Comparison of ENCODE assay signal across 8 mouse cellular contexts in the genomic region with DNA sequence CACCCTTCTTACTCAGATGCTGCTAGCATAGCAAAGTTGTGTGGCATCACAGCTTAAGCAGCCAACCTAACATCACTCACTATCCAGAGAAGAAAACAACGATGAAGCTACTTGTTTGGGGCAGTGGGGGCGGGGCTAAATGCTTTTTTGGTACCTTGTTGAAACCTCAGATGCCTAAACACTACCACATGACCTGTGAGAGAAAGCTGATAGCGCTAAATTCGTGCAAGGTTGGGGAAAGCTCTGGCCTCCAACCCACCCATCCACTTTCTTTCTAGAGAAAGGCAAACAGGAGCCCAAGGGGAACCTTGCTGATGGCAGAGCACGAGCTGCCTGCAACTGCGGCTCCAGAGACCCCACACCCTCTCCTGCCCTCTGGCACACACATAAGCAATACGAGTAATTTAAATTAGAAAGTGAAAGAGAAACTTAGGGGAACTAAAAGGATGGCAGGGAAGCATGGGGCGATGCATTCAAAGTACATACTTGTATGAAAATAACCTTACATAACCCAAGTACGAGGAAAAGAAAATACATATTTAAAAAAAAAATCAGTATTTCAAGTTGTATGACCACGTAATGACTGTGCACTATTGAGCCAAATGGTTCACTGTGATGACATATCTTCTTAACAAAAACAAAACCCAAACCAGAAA. TPM values are rescaled to one million over a fixed set of nuclear protein-coding genes. Genes with fewer than 3 reads are reported as not detected.
DNase-seq lines count a peak whose midpoint lies in the region; ATAC-seq and TF ChIP-seq lines count a peak whose summit lies in the region.

No protein-coding gene starts in this region.

- no peak for DNase-seq in lung, adult 2 months
- DNase-seq in lung, postnatal 10 days = no peak
- DNase-seq in frontal cortex, adult 2 months (ENCODE audit: extremely low spot score in 1 of 2, low spot score in 1 of 2) = no peak
- no peak for DNase-seq in right cerebral cortex, adult 2 months (ENCODE audit: low spot score in 2 of 2)
- DNase-seq in frontal cortex, postnatal 36 days (ENCODE audit: low spot score in 2 of 2) = no peak

- H3K27ac ChIP-seq in embryonic facial prominence, embryonic 13.5 days = peak overlapping the region; percentile 68
- no peak overlapping the region for H3K27ac ChIP-seq in intestine, embryonic 16.5 days (ENCODE audit: low read length)

- H3K9ac ChIP-seq in embryonic facial prominence, embryonic 13.5 days = no peak overlapping the region
- peak overlapping the region; percentile 4; the same call in 1 of the 2 replicates for H3K9ac ChIP-seq in intestine, embryonic 16.5 days (ENCODE audit: low read depth, low read length)

- H3K4me1 ChIP-seq in lung, adult 2 months (ENCODE audit: control insufficient read depth, insufficient read depth, low read length) = peaks cover 14% of the 10 kb centered on the region
- peaks cover 38% of the 10 kb centered on the region for H3K4me1 ChIP-seq in embryonic facial prominence, embryonic 13.5 days
- H3K4me1 ChIP-seq in intestine, embryonic 16.5 days (ENCODE audit: control insufficient read depth, insufficient read depth, low read length) = peaks cover 20% of the 10 kb centered on the region

- peaks cover 17% of the 10 kb centered on the region for H3K36me3 ChIP-seq in embryonic facial prominence, embryonic 13.5 days
- H3K36me3 ChIP-seq in intestine, embryonic 16.5 days (ENCODE audit: control insufficient read depth, insufficient read depth, low read length) = peaks cover 4% of the 10 kb centered on the region; the same call in 1 of the 2 replicates

- H3K9me3 ChIP-seq in embryonic facial prominence, embryonic 13.5 days = no peaks in the 10 kb centered on the region
- no peaks in the 10 kb centered on the region for H3K9me3 ChIP-seq in intestine, embryonic 16.5 days (ENCODE audit: control insufficient read depth, low read length)

- no peak for TF ChIP-seq CTCF in lung, adult 2 months (IDR thresholded peaks at IDR 0.05; ENCODE audit: insufficient read depth, low read length)

- H3K4me2 ChIP-seq in embryonic facial prominence, embryonic 13.5 days = peak overlapping the region; percentile 44
- peak overlapping the region; percentile 21; the same call in 1 of the 2 replicates for H3K4me2 ChIP-seq in intestine, embryonic 16.5 days (ENCODE audit: low read depth, low read length)

- H3K4me3 ChIP-seq in lung, adult 2 months (replicated peaks; ENCODE audit: extremely low read depth, low read depth, low read length) = peak overlapping the region; percentile 57
- H3K4me3 ChIP-seq in embryonic facial prominence, embryonic 13.5 days = 0 out of 2 replicates have a peak overlapping the region, but pooled peaks have one; percentile 1
- no peak overlapping the region for H3K4me3 ChIP-seq in intestine, embryonic 16.5 days (ENCODE audit: low read length)

- WGBS in lung, adult 2 months = 7% methylated on average over 10 of the region's 10 CpGs
- 27% methylated on average over 10 of the region's 10 CpGs for WGBS in embryonic facial prominence, embryonic 13.5 days
- WGBS in intestine, embryonic 16.5 days = 48% methylated on average over 10 of the region's 10 CpGs

- ATAC-seq in embryonic facial prominence, embryonic 13.5 days (ENCODE audit: insufficient number of reproducible peaks, insufficient read depth, low FRiP score, low TSS enrichment, low read depth) = no peak
- ATAC-seq in intestine, embryonic 16.5 days = 0 out of 2 replicates have a peak, but pooled peaks have one; percentile 43
- peak; percentile 46; the same call in 1 of the 2 replicates for ATAC-seq in neutrophil, adult 5-6 weeks (ENCODE audit: extremely low read depth, insufficient number of reproducible peaks, low FRiP score, poor library complexity, severe bottlenecking)

- H3K27me3 ChIP-seq in embryonic facial prominence, embryonic 13.5 days = no peaks in the 10 kb centered on the region
- H3K27me3 ChIP-seq in intestine, embryonic 16.5 days (replicated peaks; ENCODE audit: control insufficient read depth, insufficient read depth, low read length) = no peaks in the 10 kb centered on the region

- no peak for TF ChIP-seq POLR2A in lung, adult 2 months (IDR thresholded peaks at IDR 0.05; ENCODE audit: borderline replicate concordance, extremely low read depth, low read depth, low read length)

RNA-seq across cellular contexts. Expression of gene Setd7, which starts 7.7 kb away (rescaled TPM):
- 16.8 and 23.5 TPM in 2 replicates for polyA plus RNA-seq in lung, adult 2 months (2012; rRNA removed)
- 3.7 and 3.9 TPM in 2 replicates for polyA plus RNA-seq in embryonic facial prominence, embryonic 13.5 days (2015; fragmentation: Nextera tagmentation; extraction: Ambion mirVana)
- 1.8 and 2.0 TPM in 2 replicates for polyA plus RNA-seq in intestine, embryonic 16.5 days (2015; fragmentation: Nextera tagmentation; extraction: Ambion mirVana)
- 52.6 and 54.0 TPM in 2 replicates for total RNA-seq in neutrophil, adult 5-6 weeks (2017)
- 62.2 and 69.3 TPM in 2 replicates for polyA plus RNA-seq in frontal cortex, adult 2 months (2012; rRNA removed)
